Mouse (Mus musculus) thymus, adult 2 months (tissue): ENCODE data around the gene Irgm2.

Experiments
- CTCF ChIP-seq: fragments of 200-500 bp; IDR thresholded peaks from 2 replicates; pipeline ENCODE4 v1.5.1; 2012; ENCODE audit warnings: mild to moderate bottlenecking, control low read depth, low read length, moderate library complexity, borderline replicate concordance; ENCODE audit not compliant: control insufficient read depth, poor library complexity, insufficient read depth; ENCODE audit errors: extremely low read depth
- POLR2A ChIP-seq: fragments of 200-500 bp; IDR thresholded peaks from 2 replicates; pipeline ENCODE4 v1.6.1; 2012; ENCODE audit warnings: mild to moderate bottlenecking, low read length, control low read depth, moderate library complexity; ENCODE audit not compliant: control insufficient read depth, poor library complexity, insufficient read depth; ENCODE audit errors: extremely low read depth

DNA sequence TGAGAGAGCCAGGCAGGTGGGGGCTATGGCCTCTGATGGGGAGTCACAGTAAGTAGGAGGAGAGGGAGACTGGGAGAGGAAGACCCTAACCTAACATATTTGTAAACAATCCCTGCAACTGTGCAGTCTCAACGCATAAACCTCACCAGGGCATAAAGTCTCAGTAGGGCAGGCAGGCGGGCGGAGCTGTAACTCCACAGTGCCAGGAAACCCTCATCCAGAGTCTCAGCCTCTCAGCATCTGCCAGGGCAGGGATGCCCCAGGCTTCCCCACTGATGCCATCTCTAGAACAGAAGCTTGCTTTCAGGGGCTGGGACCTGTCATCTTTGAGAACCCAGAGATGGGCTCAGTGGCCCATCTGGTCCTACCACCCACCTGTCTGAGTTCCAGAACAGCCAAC, 62.9 kb downstream of the Irgm2 start:
- TF ChIP-seq POLR2A (no peak), CTCF (no peak)
